Mouse (Mus musculus) heart, embryonic 12.5 days (tissue): Measurements from ENCODE around the gene Det1. TPM values are rescaled to one million over a fixed set of nuclear protein-coding genes. Genes with fewer than 3 reads are reported as not detected.

Source experiments
- ATAC-seq: fragments of 200-750 bp; cut with Nextera tagmentation; 2 replicates; pipeline ENCODE4 v1.8.0; 2017; ENCODE audit warnings: moderate TSS enrichment, moderate library complexity; ENCODE audit not compliant: insufficient number of reproducible peaks, low FRiP score
- H3K27ac ChIP-seq: fragments of 300-500 bp; sonication (generic); 2 replicates; pipeline ENCODE4 v1.5.1; 2016; ENCODE audit warnings: mild to moderate bottlenecking, moderate library complexity; ENCODE audit not compliant: poor library complexity, severe bottlenecking
- H3K27me3 ChIP-seq: fragments of 300-500 bp; sonication (generic); replicated peaks from 2 replicates; pipeline ENCODE4 v1.6.1; 2016; ENCODE audit warnings: mild to moderate bottlenecking, moderate library complexity
- H3K36me3 ChIP-seq: fragments of 300-500 bp; sonication (generic); 2 replicates; pipeline ENCODE4 v1.6.1; 2016; ENCODE audit warnings: mild to moderate bottlenecking, moderate library complexity
- H3K4me1 ChIP-seq: fragments of 300-500 bp; sonication (generic); replicated peaks from 2 replicates; pipeline ENCODE4 v1.6.1; 2016; ENCODE audit warnings: mild to moderate bottlenecking
- H3K4me2 ChIP-seq: fragments of 300-500 bp; sonication (generic); 2 replicates; pipeline ENCODE4 v1.6.1; 2016; ENCODE audit warnings: mild to moderate bottlenecking, moderate library complexity
- H3K4me3 ChIP-seq: fragments of 300-500 bp; sonication (generic); 2 replicates; pipeline ENCODE4 v1.5.1; 2016; ENCODE audit warnings: mild to moderate bottlenecking
- H3K9ac ChIP-seq: fragments of 300-500 bp; sonication (generic); 2 replicates; pipeline ENCODE4 v1.6.1; 2016; ENCODE audit warnings: mild to moderate bottlenecking, moderate library complexity
- H3K9me3 ChIP-seq: fragments of 300-500 bp; sonication (generic); replicated peaks from 2 replicates; pipeline ENCODE4 v1.6.1; 2016; ENCODE audit warnings: mild to moderate bottlenecking, moderate library complexity
- WGBS: fragments of 180-500 bp; shearing (Covaris S2); methylation state at CpG from one replicate; pipeline ENCODE4 v1.1.7; 2016; 5-methylcytosine and 5-hydroxymethylcytosine counted together
- polyA plus RNA-seq: library from polyadenylated mRNA; unstranded; fragments of >200 nt; fragmentation: Nextera tagmentation; extraction: Ambion mirVana; gene quantifications from 2 replicates; pipeline ENCODE4 v1.2.1, GENCODE M21; 2016

The Det1 gene
- polyA plus RNA-seq, 1 experiment from 2014 or later: 11.6 TPM

GRCm38 (mm10) chr7:78883016-78883725 is 36.1 kb upstream of the Det1 start:
- Histone ChIP-seq H3K9ac (no peak overlapping the region), H3K27ac (no peak overlapping the region), H3K27me3 (peaks cover 85% of the 10 kb centered on the region), H3K36me3 (no peaks in the 10 kb centered on the region), H3K4me3 (peak overlapping the region; percentile 27), H3K4me2 (peak overlapping the region; percentile 1; the same call in 1 of the 2 replicates), H3K4me1 (peaks cover 14% of the 10 kb centered on the region), H3K9me3 (no peaks in the 10 kb centered on the region)
- 4% methylated on average over 34 of the region's 34 CpGs for WGBS
- no peak for ATAC-seq

- H3K4me3 ChIP-seq: peak overlapping the region; percentile 27
- H3K36me3 ChIP-seq: no peaks in the 10 kb centered on the region
- WGBS: 6% methylated on average over 19 of the region's 23 CpGs
- no peak overlapping the region for H3K27ac ChIP-seq
- H3K9me3 ChIP-seq: no peaks in the 10 kb centered on the region
- H3K27me3 ChIP-seq: peaks cover 78% of the 10 kb centered on the region
- peaks cover 14% of the 10 kb centered on the region for H3K4me1 ChIP-seq
- peak; percentile 36; the same call in 1 of the 2 replicates for ATAC-seq
- H3K9ac ChIP-seq: no peak overlapping the region
- H3K4me2 ChIP-seq: peak overlapping the region; percentile 56
Measured at GRCm38 (mm10) chr7:78882469-78882837, 35.4 kb upstream of the Det1 start.

GRCm38 (mm10) chr7:78881607-78882468 is 34.8 kb upstream of the Det1 start:
- Histone ChIP-seq H3K9ac (no peak overlapping the region), H3K27ac (no peak overlapping the region), H3K4me3 (peak overlapping the region; percentile 27), H3K27me3 (peaks cover 72% of the 10 kb centered on the region), H3K4me2 (peak overlapping the region; percentile 56), H3K36me3 (no peaks in the 10 kb centered on the region), H3K9me3 (no peaks in the 10 kb centered on the region), H3K4me1 (peaks cover 14% of the 10 kb centered on the region)
- WGBS: 25% methylated on average over 15 of the region's 16 CpGs
- no peak for ATAC-seq

GRCm38 (mm10) chr7:78872831-78873230 is 25.8 kb upstream of the Det1 start:
- H3K36me3 ChIP-seq: no peaks in the 10 kb centered on the region
- ATAC-seq: no peak
- H3K27me3 ChIP-seq: 0 out of 2 replicates have a peak, but pooled peaks cover 3% of the 10 kb centered on the region
- H3K9me3 ChIP-seq: no peaks in the 10 kb centered on the region
- no peak overlapping the region for H3K27ac ChIP-seq
- H3K4me3 ChIP-seq: no peak overlapping the region
- no peak overlapping the region for H3K4me2 ChIP-seq
- no peaks in the 10 kb centered on the region for H3K4me1 ChIP-seq
- 65% methylated on average over 5 of the region's 5 CpGs for WGBS
- no peak overlapping the region for H3K9ac ChIP-seq

- no peak for ATAC-seq
Measured at GRCm38 (mm10) chr7:78872366-78872765, 25.3 kb upstream of the Det1 start.

GRCm38 (mm10) chr7:78868731-78869130 is 21.7 kb upstream of the Det1 start:
- WGBS: 58% methylated on average over 4 of the region's 5 CpGs
- no peaks in the 10 kb centered on the region for H3K36me3 ChIP-seq
- no peak overlapping the region for H3K27ac ChIP-seq
- ATAC-seq: peak; percentile 67; the same call in 1 of the 2 replicates
- H3K4me2 ChIP-seq: no peak overlapping the region
- H3K9ac ChIP-seq: no peak overlapping the region
- H3K4me3 ChIP-seq: no peak overlapping the region
- H3K4me1 ChIP-seq: peaks cover 8% of the 10 kb centered on the region
- H3K27me3 ChIP-seq: no peaks in the 10 kb centered on the region
- no peaks in the 10 kb centered on the region for H3K9me3 ChIP-seq

More at GRCm38 (mm10) chr7:78872366-78872765, 25.3 kb upstream of the Det1 start:
- H3K9me3 ChIP-seq: no peaks in the 10 kb centered on the region
- H3K36me3 ChIP-seq: no peaks in the 10 kb centered on the region
- H3K27ac ChIP-seq: no peak overlapping the region
- H3K4me3 ChIP-seq: no peak overlapping the region
- H3K9ac ChIP-seq: no peak overlapping the region
- WGBS: 75% methylated on average over 6 of the region's 6 CpGs
- no peak overlapping the region for H3K4me2 ChIP-seq
- 0 out of 2 replicates have a peak, but pooled peaks cover 3% of the 10 kb centered on the region for H3K27me3 ChIP-seq
- H3K4me1 ChIP-seq: no peaks in the 10 kb centered on the region

GRCm38 (mm10) chr7:78865212-78865949 is 18.3 kb upstream of the Det1 start:
- H3K4me3 ChIP-seq: no peak overlapping the region
- no peak overlapping the region for H3K9ac ChIP-seq
- no peaks in the 10 kb centered on the region for H3K36me3 ChIP-seq
- no peak overlapping the region for H3K4me2 ChIP-seq
- H3K9me3 ChIP-seq: no peaks in the 10 kb centered on the region
- ATAC-seq: no peak
- WGBS: 47% methylated on average over 12 of the region's 12 CpGs
- no peaks in the 10 kb centered on the region for H3K27me3 ChIP-seq
- no peak overlapping the region for H3K27ac ChIP-seq
- H3K4me1 ChIP-seq: peaks cover 8% of the 10 kb centered on the region

- 24% methylated on average over 4 of the region's 4 CpGs for WGBS
- ATAC-seq: no peak
Measured at GRCm38 (mm10) chr7:78864446-78864802, 17.4 kb upstream of the Det1 start.

GRCm38 (mm10) chr7:78863796-78864445 is 16.9 kb upstream of the Det1 start:
- Histone ChIP-seq H3K9me3 (no peaks in the 10 kb centered on the region), H3K4me2 (no peak overlapping the region), H3K9ac (no peak overlapping the region), H3K4me3 (no peak overlapping the region), H3K27ac (no peak overlapping the region), H3K36me3 (no peaks in the 10 kb centered on the region), H3K4me1 (peaks cover 8% of the 10 kb centered on the region), H3K27me3 (no peaks in the 10 kb centered on the region)
- 72% methylated on average over 7 of the region's 7 CpGs for WGBS
- no peak for ATAC-seq

More at GRCm38 (mm10) chr7:78864446-78864802, 17.4 kb upstream of the Det1 start:
- Histone ChIP-seq H3K4me3 (no peak overlapping the region), H3K9ac (no peak overlapping the region), H3K4me1 (peaks cover 8% of the 10 kb centered on the region), H3K27ac (no peak overlapping the region), H3K4me2 (no peak overlapping the region), H3K27me3 (no peaks in the 10 kb centered on the region), H3K9me3 (no peaks in the 10 kb centered on the region), H3K36me3 (no peaks in the 10 kb centered on the region)

- H3K9ac ChIP-seq: no peak overlapping the region
- H3K9me3 ChIP-seq: no peaks in the 10 kb centered on the region
- no peaks in the 10 kb centered on the region for H3K36me3 ChIP-seq
- H3K27ac ChIP-seq: no peak overlapping the region
- 54% methylated on average over 5 of the region's 5 CpGs for WGBS
- H3K27me3 ChIP-seq: peaks cover 8% of the 10 kb centered on the region; the same call in 1 of the 2 replicates
- ATAC-seq: no peak
- H3K4me1 ChIP-seq: no peaks in the 10 kb centered on the region
- no peak overlapping the region for H3K4me3 ChIP-seq
- H3K4me2 ChIP-seq: no peak overlapping the region
Measured at GRCm38 (mm10) chr7:78855044-78855655, 8.1 kb upstream of the Det1 start.
